Mouse (Mus musculus) embryonic facial prominence, embryonic 11.5 days (tissue): ENCODE measurements around the gene Smco2. TPM values are rescaled to one million over a fixed set of nuclear protein-coding genes. Genes with fewer than 3 reads are reported as not detected.

Source experiments
- ATAC-seq: fragments of 200-750 bp; cut with Nextera tagmentation; replicated peaks from 2 replicates; pipeline ENCODE4 v1.8.0; 2017; ENCODE audit warnings: low read depth; ENCODE audit not compliant: insufficient number of reproducible peaks, low FRiP score, low TSS enrichment
- DNase-seq: peaks from one replicate; pipeline ENCODE4 v3.0.0-alpha.2; 2015; ENCODE audit warnings: low spot score
- H3K27ac ChIP-seq: fragments of 300-500 bp; sonication (generic); replicated peaks from 2 replicates; pipeline ENCODE4 v1.5.1; 2014; ENCODE audit warnings: mild to moderate bottlenecking, low read depth, low read length, control low read depth
- H3K27me3 ChIP-seq: fragments of 300-500 bp; sonication (generic); 2 replicates; pipeline ENCODE4 v1.6.1; 2014; ENCODE audit warnings: mild to moderate bottlenecking, low read length, moderate library complexity, mixed read lengths; ENCODE audit not compliant: control insufficient read depth, insufficient read depth
- H3K36me3 ChIP-seq: fragments of 300-500 bp; sonication (generic); replicated peaks from 2 replicates; pipeline ENCODE4 v1.6.1; 2014; ENCODE audit warnings: low read depth, mild to moderate bottlenecking, low read length, moderate library complexity, mixed read lengths; ENCODE audit not compliant: control insufficient read depth, insufficient read depth
- H3K4me1 ChIP-seq: fragments of 300-500 bp; sonication (generic); 2 replicates; pipeline ENCODE4 v1.6.1; 2014; ENCODE audit warnings: low read length, mixed read lengths; ENCODE audit not compliant: control insufficient read depth, insufficient read depth
- H3K4me2 ChIP-seq: fragments of 300-500 bp; sonication (generic); 2 replicates; pipeline ENCODE4 v1.6.1; 2014; ENCODE audit warnings: low read depth, mild to moderate bottlenecking, control low read depth, low read length, moderate library complexity
- H3K4me3 ChIP-seq: fragments of 300-500 bp; sonication (generic); 2 replicates; pipeline ENCODE4 v1.5.1; 2014; ENCODE audit warnings: low read depth, low read length, control low read depth
- H3K9ac ChIP-seq: fragments of 300-500 bp; sonication (generic); replicated peaks from 2 replicates; pipeline ENCODE4 v1.6.1; 2014; ENCODE audit warnings: mild to moderate bottlenecking, control low read depth, low read length
- H3K9me3 ChIP-seq: fragments of 300-500 bp; sonication (generic); replicated peaks from 2 replicates; pipeline ENCODE4 v1.6.1; 2016; ENCODE audit warnings: mild to moderate bottlenecking, low read length, inconsistent platforms, mixed read lengths; ENCODE audit not compliant: control insufficient read depth
- WGBS: fragments of 180-500 bp; shearing (Covaris S2); extraction: QIAGEN DNeasy Blood & Tissue Kit; methylation state at CpG from one replicate; pipeline ENCODE4 v1.1.7; 2014; 5-methylcytosine and 5-hydroxymethylcytosine counted together
- polyA plus RNA-seq: library from polyadenylated mRNA; unstranded; fragments of >200 nt; fragmentation: Nextera tagmentation; extraction: Ambion mirVana; gene quantifications from 2 replicates; pipeline ENCODE4 v1.2.1, GENCODE M21; 2014

Gene Smco2
- polyA plus RNA-seq, 1 experiment from 2014 or later, result not detected

GRCm38 (mm10) chr6:146913489-146914198 is 63.7 kb downstream of the Smco2 start:
- ATAC-seq, result no peak
- DNase-seq, result no peak
- Histone ChIP-seq H3K4me1 (peaks cover 2% of the 10 kb centered on the region; the same call in 1 of the 2 replicates), H3K27ac (no peak overlapping the region), H3K4me3 (no peak overlapping the region), H3K36me3 (no peaks in the 10 kb centered on the region), H3K9me3 (no peaks in the 10 kb centered on the region), H3K4me2 (no peak overlapping the region), H3K27me3 (no peaks in the 10 kb centered on the region), H3K9ac (no peak overlapping the region)
- WGBS, result 44% methylated on average over 4 of the region's 4 CpGs

- Histone ChIP-seq H3K4me1 (peaks cover 2% of the 10 kb centered on the region; the same call in 1 of the 2 replicates), H3K9me3 (no peaks in the 10 kb centered on the region), H3K4me3 (no peak overlapping the region), H3K4me2 (no peak overlapping the region), H3K36me3 (no peaks in the 10 kb centered on the region), H3K9ac (no peak overlapping the region), H3K27ac (no peak overlapping the region), H3K27me3 (no peaks in the 10 kb centered on the region)
- WGBS, result 92% methylated on average over 1 of the region's 1 CpGs
- ATAC-seq (no peak), DNase-seq (no peak)
Measured at GRCm38 (mm10) chr6:146915808-146916207, 65.9 kb downstream of the Smco2 start.

GRCm38 (mm10) chr6:146917396-146917795 is 67.5 kb downstream of the Smco2 start:
- Histone ChIP-seq H3K27ac (no peak overlapping the region), H3K9me3 (no peaks in the 10 kb centered on the region), H3K4me2 (no peak overlapping the region), H3K4me1 (peaks cover 2% of the 10 kb centered on the region; the same call in 1 of the 2 replicates), H3K27me3 (no peaks in the 10 kb centered on the region), H3K36me3 (no peaks in the 10 kb centered on the region), H3K4me3 (no peak overlapping the region), H3K9ac (no peak overlapping the region)
- 85% methylated on average over 3 of the region's 3 CpGs for WGBS
- DNase-seq (no peak), ATAC-seq (no peak)

- no peak for ATAC-seq
- H3K27me3 ChIP-seq, result no peaks in the 10 kb centered on the region
- DNase-seq, result no peak
- WGBS, result 91% methylated on average over 6 of the region's 6 CpGs
- H3K9ac ChIP-seq, result no peak overlapping the region
- no peak overlapping the region for H3K4me2 ChIP-seq
- H3K4me1 ChIP-seq, result no peaks in the 10 kb centered on the region
- H3K4me3 ChIP-seq, result no peak overlapping the region
- no peaks in the 10 kb centered on the region for H3K36me3 ChIP-seq
- H3K27ac ChIP-seq, result no peak overlapping the region
- no peaks in the 10 kb centered on the region for H3K9me3 ChIP-seq
Measured at GRCm38 (mm10) chr6:146918341-146918740, 68.4 kb downstream of the Smco2 start.

Other genes starting within 250 kb of the Smco2 start
- gene Med21, start 207.6 kb upstream of the Smco2 start, polyA plus RNA-seq, result 126 and 128 TPM in 2 replicates
- gene Tm7sf3, start 207.3 kb upstream of the Smco2 start, polyA plus RNA-seq, result 31.4 and 31.8 TPM in 2 replicates
- gene Stk38l, start 125.1 kb upstream of the Smco2 start, polyA plus RNA-seq, result 21.4 and 24.8 TPM in 2 replicates
- gene Arntl2, start 54.0 kb upstream of the Smco2 start, polyA plus RNA-seq, result 2.5 and 2.7 TPM in 2 replicates
- 43.7 and 45.7 TPM in 2 replicates for gene Ppfibp1, start 38.4 kb downstream of the Smco2 start, polyA plus RNA-seq
- 0.07 TPM in 1 of 2 replicates, not detected in the other for gene 1700034J05Rik, start 104.3 kb downstream of the Smco2 start, polyA plus RNA-seq
- 0.86 and 1.5 TPM in 2 replicates for gene Rep15, start 182.5 kb downstream of the Smco2 start, polyA plus RNA-seq
- 100 and 109 TPM in 2 replicates for gene Mrps35, start 192.7 kb downstream of the Smco2 start, polyA plus RNA-seq
- gene Mansc4, start 236.9 kb downstream of the Smco2 start, polyA plus RNA-seq, result 1.7 and 1.8 TPM in 2 replicates
- gene Klhl42, start 241.3 kb downstream of the Smco2 start, polyA plus RNA-seq, result 11.9 and 12.7 TPM in 2 replicates